Mouse (Mus musculus): ENCODE measurements around the gene Cyp2w1. TPM values are rescaled to one million over a fixed set of nuclear protein-coding genes. Genes with fewer than 3 reads are reported as not detected.
A peak's percentile ranks its signal among the peaks of the same experiment; 100 is the strongest.

Gene Cyp2w1
- polyA plus RNA-seq, 1 experiment = not detected

- H3K36me3 ChIP-seq (ENCODE audit: control insufficient read depth, insufficient read depth) = no peaks in the 10 kb centered on the region
- no peaks in the 10 kb centered on the region for H3K79me2 ChIP-seq (ENCODE audit: control insufficient read depth, insufficient read depth)
- no peaks in the 10 kb centered on the region for H3K27me3 ChIP-seq (ENCODE audit: control insufficient read depth, insufficient read depth, insufficient read length)
- peak within 1 kb of the TSS; percentile 34 for H3K4me3 ChIP-seq
- H3ac ChIP-seq (ENCODE audit: control insufficient read depth, insufficient read length) = no peak within 1 kb of the TSS
- peak within 1 kb of the TSS; percentile 91 for H3K4me2 ChIP-seq (ENCODE audit: low read depth)
- TF ChIP-seq MYOD1 (IDR thresholded peaks at IDR 0.05; ENCODE audit: control insufficient read depth in 1 of 3, insufficient read length in 2 of 3, low read depth in 2 of 3) (peak in 2 of 3 experiments; percentile 1 to 68), E2F4 (IDR thresholded peaks at IDR 0.05; ENCODE audit: insufficient read depth) (no peak), POLR2AphosphoS2 (IDR thresholded peaks at IDR 0.05; ENCODE audit: insufficient read length, low read depth) (no peak), POLR2A (IDR thresholded peaks at IDR 0.05; ENCODE audit: insufficient read length, low read depth) (peak; percentile 13), REST (IDR thresholded peaks at IDR 0.05; ENCODE audit: insufficient read depth, insufficient read length) (no peak), USF1 (IDR thresholded peaks at IDR 0.05; ENCODE audit: low read depth) (no peak), TCF12 (IDR thresholded peaks at IDR 0.05; ENCODE audit: insufficient read depth, poor library complexity, severe bottlenecking) (no peak), TCF3 (IDR thresholded peaks at IDR 0.05; ENCODE audit: insufficient read length, low read depth) (no peak), SRF (IDR thresholded peaks at IDR 0.05; ENCODE audit: control insufficient read depth, insufficient read length, low read depth) (no peak), MAX (IDR thresholded peaks at IDR 0.05; ENCODE audit: low read depth) (no peak), MYOG (IDR thresholded peaks at IDR 0.05; ENCODE audit: control insufficient read depth in 1 of 3, insufficient read depth in 1 of 3, insufficient read length in 2 of 3, low read depth in 2 of 3) (peak in 1 of 3 experiments; percentile 71), CEBPB (IDR thresholded peaks at IDR 0.05; ENCODE audit: insufficient read depth, poor library complexity, severe bottlenecking) (no peak)
Observed at GRCm38 (mm10) chr5:139377468-139378270, 25.3 kb downstream of the Cyp2w1 start, which contains the start of gene Gpr146. TSS of gene Gpr146 (plus strand) at chr5:139377697.

DNA sequence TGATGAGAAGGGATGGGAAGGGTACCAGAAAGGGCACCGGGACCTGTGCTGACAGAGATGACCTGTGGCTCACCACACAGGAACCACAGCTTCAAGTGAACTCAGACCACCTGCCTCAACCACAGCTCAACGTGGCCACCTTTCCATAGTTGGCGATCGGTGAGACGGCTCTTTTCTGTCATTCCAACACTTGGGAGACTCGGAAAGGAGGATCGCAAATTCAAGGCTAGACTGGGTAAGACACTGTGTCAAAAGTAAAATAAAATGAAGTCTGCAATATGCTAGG, 25.8 kb downstream of the Cyp2w1 start:
- no peaks in the 10 kb centered on the region for H3K79me2 ChIP-seq (ENCODE audit: control insufficient read depth, insufficient read depth)
- TF ChIP-seq MYOD1 (IDR thresholded peaks at IDR 0.05; ENCODE audit: control insufficient read depth in 1 of 3, insufficient read length in 2 of 3, low read depth in 2 of 3) (peak in 2 of 3 experiments; percentile 35 to 80), E2F4 (IDR thresholded peaks at IDR 0.05; ENCODE audit: insufficient read depth) (no peak), MYOG (IDR thresholded peaks at IDR 0.05; ENCODE audit: control insufficient read depth in 1 of 3, insufficient read depth in 1 of 3, insufficient read length in 2 of 3, low read depth in 2 of 3) (peak in 2 of 3 experiments; percentile 17 to 80)
- peak overlapping the region; percentile 34 for H3K4me3 ChIP-seq
- peak overlapping the region; percentile 91 for H3K4me2 ChIP-seq (ENCODE audit: low read depth)
- no peaks in the 10 kb centered on the region for H3K36me3 ChIP-seq (ENCODE audit: control insufficient read depth, insufficient read depth)
- no peaks in the 10 kb centered on the region for H3K27me3 ChIP-seq (ENCODE audit: control insufficient read depth, insufficient read depth, insufficient read length)
- H3ac ChIP-seq (ENCODE audit: control insufficient read depth, insufficient read length) = no peak overlapping the region

GRCm38 (mm10) chr5:139378986-139379629, 26.7 kb downstream of the Cyp2w1 start:
- H3K4me2 ChIP-seq (ENCODE audit: low read depth) = peak overlapping the region; percentile 91
- no peak for TF ChIP-seq E2F4 (IDR thresholded peaks at IDR 0.05; ENCODE audit: insufficient read depth)
- TF ChIP-seq USF1 (IDR thresholded peaks at IDR 0.05; ENCODE audit: low read depth) = no peak
- TF ChIP-seq TCF12 (IDR thresholded peaks at IDR 0.05; ENCODE audit: insufficient read depth, poor library complexity, severe bottlenecking) = no peak
- TF ChIP-seq POLR2A (IDR thresholded peaks at IDR 0.05; ENCODE audit: insufficient read length, low read depth) = peak; percentile 45
- TF ChIP-seq MAX (IDR thresholded peaks at IDR 0.05; ENCODE audit: low read depth) = no peak
- TF ChIP-seq MYOG (IDR thresholded peaks at IDR 0.05; ENCODE audit: control insufficient read depth in 1 of 3, insufficient read depth in 1 of 3, insufficient read length in 2 of 3, low read depth in 2 of 3) = peak in 2 of 3 experiments; percentile 5 to 78
- TF ChIP-seq POLR2AphosphoS2 (IDR thresholded peaks at IDR 0.05; ENCODE audit: insufficient read length, low read depth) = no peak
- TF ChIP-seq TCF3 (IDR thresholded peaks at IDR 0.05; ENCODE audit: insufficient read length, low read depth) = no peak
- TF ChIP-seq MYOD1 (IDR thresholded peaks at IDR 0.05; ENCODE audit: control insufficient read depth in 1 of 3, insufficient read length in 2 of 3, low read depth in 2 of 3) = peak in 1 of 3 experiments; percentile 21
- no peak for TF ChIP-seq REST (IDR thresholded peaks at IDR 0.05; ENCODE audit: insufficient read depth, insufficient read length)
- TF ChIP-seq SRF (IDR thresholded peaks at IDR 0.05; ENCODE audit: control insufficient read depth, insufficient read length, low read depth) = no peak
- no peak for TF ChIP-seq CEBPB (IDR thresholded peaks at IDR 0.05; ENCODE audit: insufficient read depth, poor library complexity, severe bottlenecking)
- no peak overlapping the region for H3ac ChIP-seq (ENCODE audit: control insufficient read depth, insufficient read length)
- H3K79me2 ChIP-seq (ENCODE audit: control insufficient read depth, insufficient read depth) = no peaks in the 10 kb centered on the region
- H3K4me3 ChIP-seq = peak overlapping the region; percentile 34
- H3K36me3 ChIP-seq (ENCODE audit: control insufficient read depth, insufficient read depth) = no peaks in the 10 kb centered on the region
- H3K27me3 ChIP-seq (ENCODE audit: control insufficient read depth, insufficient read depth, insufficient read length) = no peaks in the 10 kb centered on the region

GRCm38 (mm10) chr5:139379771-139380384, 27.5 kb downstream of the Cyp2w1 start:
- TF ChIP-seq POLR2AphosphoS2 (IDR thresholded peaks at IDR 0.05; ENCODE audit: insufficient read length, low read depth) = no peak
- no peak for TF ChIP-seq POLR2A (IDR thresholded peaks at IDR 0.05; ENCODE audit: insufficient read length, low read depth)
- no peak for TF ChIP-seq MAX (IDR thresholded peaks at IDR 0.05; ENCODE audit: low read depth)
- TF ChIP-seq REST (IDR thresholded peaks at IDR 0.05; ENCODE audit: insufficient read depth, insufficient read length) = no peak
- H3K4me2 ChIP-seq (ENCODE audit: low read depth) = peak overlapping the region; percentile 91

More at GRCm38 (mm10) chr5:139379771-139380384, 27.5 kb downstream of the Cyp2w1 start:
- Histone ChIP-seq H3K27me3 (ENCODE audit: control insufficient read depth, insufficient read depth, insufficient read length) (no peaks in the 10 kb centered on the region), H3K36me3 (ENCODE audit: control insufficient read depth, insufficient read depth) (no peaks in the 10 kb centered on the region), H3K79me2 (ENCODE audit: control insufficient read depth, insufficient read depth) (no peaks in the 10 kb centered on the region), H3ac (ENCODE audit: control insufficient read depth, insufficient read length) (peak overlapping the region; percentile 14), H3K4me3 (peak overlapping the region; percentile 34)
